Mouse (Mus musculus) gastrocnemius, adult 18-20 months (tissue): ENCODE data around the gene Tjp1. TPM values are rescaled to one million over a fixed set of nuclear protein-coding genes. Genes with fewer than 3 reads are reported as not detected.

Source experiments
- DNase-seq: peaks from one replicate; pipeline ENCODE4 v3.0.0; 2021; ENCODE audit warnings: low spot score
- total RNA-seq, 2 experiments: library from RNA; stranded (reverse); gene quantifications; 2 replicates each; pipeline ENCODE4 v1.2.3; 2021

Gene Tjp1
- total RNA-seq, 2 experiments from 2014 or later = 14.9 to 16.6 TPM

DNA sequence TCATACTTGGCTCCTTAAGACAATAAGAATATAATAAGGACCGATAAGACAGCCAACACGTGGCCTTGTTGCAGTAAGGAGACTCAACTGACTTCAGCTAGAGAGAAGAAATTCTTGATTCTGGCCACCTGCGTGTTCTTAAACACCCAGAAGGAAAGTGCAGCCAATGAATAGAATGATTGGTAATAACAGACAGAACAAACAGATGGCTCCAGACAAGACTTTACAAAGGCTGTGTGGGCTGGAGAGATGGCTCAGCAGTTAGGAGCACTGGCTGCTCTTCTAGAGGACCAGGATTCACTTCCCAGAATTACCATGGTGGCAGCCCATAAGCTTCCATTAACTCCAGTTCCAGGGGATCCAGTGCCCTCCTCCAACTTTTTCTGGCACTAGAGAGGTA lies 90.7 kb downstream of the Tjp1 start:
- no peak for DNase-seq

GRCm38 (mm10) chr7:65431018-65431695 lies 96.4 kb downstream of the Tjp1 start:
- no peak for DNase-seq

DNA sequence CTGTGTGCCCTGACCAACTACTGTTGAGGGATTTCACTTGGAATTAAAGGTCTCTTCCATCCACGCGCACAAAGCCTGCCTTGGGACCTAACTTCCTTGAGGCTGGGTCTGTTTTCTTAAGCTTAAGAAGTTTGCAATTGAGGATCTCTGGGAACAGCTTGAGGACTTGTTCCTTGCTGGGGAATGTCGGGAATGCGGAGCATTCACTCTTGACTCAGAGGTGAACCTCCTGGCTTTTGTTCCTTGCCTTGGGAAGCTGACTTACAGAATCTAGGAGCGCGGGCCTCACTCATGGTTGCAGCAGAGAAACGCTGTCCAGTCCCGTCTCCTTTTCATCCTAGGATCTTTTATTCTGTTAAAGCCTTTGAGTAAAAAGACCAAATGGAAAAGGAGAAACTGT lies 97.2 kb downstream of the Tjp1 start:
- DNase-seq = no peak

DNA sequence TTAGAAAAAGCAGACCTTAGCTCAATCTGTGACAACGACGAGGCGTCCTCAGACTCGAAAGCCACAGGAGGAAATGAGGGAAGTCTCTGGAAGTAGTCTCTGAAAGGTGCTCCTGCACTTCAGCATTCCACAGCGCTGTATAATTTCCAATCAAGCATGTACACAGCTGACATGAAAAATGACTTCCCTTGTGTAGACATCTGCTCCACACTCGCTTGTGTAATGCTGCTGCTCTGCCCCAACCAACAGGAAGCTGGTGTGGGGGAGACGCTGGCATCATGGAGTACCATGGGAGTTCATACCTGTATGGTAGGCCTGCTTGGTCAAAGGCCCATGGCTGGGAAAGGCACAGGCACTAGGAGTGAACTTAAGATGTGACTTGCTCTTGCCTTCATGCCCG lies 103.1 kb downstream of the Tjp1 start:
- DNase-seq = no peak

DNA sequence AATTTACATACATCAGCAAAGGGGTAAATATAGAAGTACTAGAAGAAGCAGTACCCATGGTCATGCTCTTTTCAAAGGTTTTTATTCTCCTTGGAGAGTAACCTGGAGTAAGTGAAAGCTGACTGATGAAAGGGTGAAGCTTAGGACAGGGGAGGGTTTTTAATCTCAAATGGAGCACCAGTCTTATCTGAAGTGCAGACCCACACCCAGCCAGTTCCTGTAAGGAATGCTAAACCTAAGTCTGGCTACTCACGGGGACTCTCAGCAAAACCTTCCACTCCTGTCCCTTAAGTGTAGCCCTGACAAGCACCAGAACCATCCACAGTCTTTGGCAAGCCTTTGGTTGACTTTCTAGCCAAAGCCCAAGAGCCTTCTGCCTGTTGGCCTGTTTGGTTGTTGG lies 105.1 kb downstream of the Tjp1 start:
- DNase-seq = no peak

DNA sequence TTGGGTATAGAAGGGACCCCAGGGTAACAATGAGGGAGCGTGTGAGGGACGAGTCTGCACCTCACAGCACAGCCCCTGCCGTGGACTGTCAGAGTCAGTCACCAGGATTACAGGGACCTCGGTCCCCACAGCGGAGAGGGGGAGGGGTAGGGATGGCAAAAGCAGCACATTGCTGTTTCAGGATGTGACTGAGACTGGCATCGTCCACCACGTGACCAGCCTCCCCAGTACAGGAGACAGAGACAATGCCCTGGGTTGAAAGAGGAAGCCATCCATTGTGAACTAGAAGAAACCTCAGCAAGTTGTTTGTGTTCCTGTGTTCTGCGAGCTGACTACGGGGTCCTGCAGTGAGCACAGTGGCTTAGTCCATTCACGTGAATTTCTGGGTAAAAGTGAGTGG lies 106.1 kb downstream of the Tjp1 start:
- DNase-seq = no peak

DNA sequence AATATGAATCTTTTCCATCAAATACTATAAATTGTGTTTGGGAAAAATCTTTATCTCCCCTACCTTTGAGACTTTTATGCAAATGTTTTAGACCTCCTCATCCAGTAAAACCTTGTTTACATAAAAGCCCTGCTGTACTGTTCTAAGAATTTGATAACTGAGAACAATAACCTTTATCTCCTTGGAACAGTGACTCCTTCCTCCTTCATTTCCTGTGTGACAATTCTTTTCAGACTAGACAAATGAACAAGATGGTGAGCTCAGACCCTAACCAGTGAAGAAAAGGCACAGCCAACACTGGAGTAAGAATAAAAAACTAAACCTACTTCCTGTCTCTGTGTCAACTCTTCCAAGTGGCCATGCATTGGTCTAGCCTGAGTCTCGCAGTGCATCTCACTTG lies 107.7 kb downstream of the Tjp1 start:
- no peak for DNase-seq

DNA sequence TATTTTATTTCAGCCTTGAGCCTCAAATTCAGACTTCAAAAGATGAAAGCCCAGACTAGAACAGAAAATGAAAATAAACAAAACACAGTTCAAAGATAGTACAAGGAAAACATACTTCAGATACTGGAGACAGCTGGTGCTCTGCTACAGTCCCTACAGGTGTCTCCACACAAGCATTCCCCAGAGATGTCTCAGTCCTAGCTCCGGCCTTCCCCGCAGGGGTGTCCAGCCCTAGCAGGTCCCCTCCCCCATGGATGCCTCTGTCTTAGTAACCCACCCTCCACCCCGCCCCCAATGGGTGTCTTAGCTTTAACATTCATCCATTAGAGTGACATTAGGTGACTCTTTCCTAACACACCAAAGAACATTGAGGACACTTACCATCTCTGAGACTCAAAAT lies 108.6 kb downstream of the Tjp1 start:
- no peak for DNase-seq

DNA sequence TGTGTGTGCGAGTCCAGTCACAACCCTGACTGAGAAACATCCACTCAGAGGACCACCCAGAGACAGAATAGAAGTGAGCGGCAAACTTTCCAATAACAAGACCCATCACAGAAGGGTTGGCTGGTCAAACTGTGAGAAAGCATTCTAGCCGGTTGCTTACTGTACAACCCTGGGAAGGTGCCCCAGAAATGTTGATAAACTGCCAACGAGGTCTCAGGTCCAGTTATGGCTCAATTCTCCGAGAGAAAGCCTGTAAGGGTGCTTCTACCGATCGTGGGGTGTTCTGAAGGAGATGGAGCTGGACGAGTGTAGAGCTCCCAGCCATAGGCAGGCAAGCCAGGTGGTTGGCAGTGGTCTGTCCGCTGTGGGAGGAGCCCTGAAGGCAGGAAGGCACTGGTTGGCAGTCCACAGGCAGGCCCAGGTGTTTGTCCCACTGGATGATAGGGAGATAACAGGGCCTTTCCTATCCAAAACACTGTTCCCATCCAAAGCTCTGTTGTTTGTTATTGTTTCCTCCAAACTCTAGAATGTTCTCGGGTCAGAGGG lies 109.1 kb downstream of the Tjp1 start:
- no peak for DNase-seq

DNA sequence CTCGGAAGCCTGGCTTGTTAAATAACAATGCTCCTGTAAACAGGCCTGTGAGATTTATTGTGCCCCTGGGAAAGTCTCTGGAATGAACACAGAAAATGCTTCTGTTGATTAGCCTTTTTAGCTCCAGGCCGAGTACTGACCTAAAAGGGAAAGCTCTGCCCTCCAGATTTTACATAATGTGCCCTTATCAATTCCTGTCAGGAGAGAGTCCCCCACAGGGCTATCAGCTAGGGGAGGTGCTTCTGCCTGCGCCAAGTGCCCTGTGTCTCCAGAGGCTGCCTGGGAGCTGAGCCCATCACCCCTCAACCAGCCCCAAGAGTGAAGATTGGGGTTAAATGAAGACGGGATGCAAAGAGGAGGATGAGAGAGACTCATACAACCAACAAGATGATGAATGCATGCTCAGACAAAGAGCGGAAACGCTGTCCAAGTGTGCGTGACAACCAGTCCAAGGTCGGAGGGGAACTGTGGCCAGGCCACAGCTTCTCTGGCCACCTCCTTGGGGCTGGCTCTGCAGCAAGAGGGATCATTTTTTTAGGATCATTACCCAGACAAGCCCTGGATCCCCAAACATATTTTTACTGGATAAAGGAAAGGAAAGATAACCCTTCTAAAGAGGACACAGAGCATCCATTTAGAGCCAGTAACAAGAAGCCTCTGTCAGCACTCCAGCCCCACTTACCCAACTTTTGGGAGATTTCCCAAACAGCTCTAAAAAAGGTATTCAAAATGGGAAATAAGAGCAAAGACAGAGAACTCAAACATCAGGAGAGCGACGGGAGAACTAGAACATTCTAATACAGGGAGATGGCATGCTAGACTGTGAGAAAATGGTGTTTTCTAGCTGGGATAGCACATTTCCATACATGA lies 110.1 kb downstream of the Tjp1 start:
- peak; percentile 56 for DNase-seq

GRCm38 (mm10) chr7:65416506-65416905 lies 111.1 kb downstream of the Tjp1 start:
- no peak for DNase-seq

DNA sequence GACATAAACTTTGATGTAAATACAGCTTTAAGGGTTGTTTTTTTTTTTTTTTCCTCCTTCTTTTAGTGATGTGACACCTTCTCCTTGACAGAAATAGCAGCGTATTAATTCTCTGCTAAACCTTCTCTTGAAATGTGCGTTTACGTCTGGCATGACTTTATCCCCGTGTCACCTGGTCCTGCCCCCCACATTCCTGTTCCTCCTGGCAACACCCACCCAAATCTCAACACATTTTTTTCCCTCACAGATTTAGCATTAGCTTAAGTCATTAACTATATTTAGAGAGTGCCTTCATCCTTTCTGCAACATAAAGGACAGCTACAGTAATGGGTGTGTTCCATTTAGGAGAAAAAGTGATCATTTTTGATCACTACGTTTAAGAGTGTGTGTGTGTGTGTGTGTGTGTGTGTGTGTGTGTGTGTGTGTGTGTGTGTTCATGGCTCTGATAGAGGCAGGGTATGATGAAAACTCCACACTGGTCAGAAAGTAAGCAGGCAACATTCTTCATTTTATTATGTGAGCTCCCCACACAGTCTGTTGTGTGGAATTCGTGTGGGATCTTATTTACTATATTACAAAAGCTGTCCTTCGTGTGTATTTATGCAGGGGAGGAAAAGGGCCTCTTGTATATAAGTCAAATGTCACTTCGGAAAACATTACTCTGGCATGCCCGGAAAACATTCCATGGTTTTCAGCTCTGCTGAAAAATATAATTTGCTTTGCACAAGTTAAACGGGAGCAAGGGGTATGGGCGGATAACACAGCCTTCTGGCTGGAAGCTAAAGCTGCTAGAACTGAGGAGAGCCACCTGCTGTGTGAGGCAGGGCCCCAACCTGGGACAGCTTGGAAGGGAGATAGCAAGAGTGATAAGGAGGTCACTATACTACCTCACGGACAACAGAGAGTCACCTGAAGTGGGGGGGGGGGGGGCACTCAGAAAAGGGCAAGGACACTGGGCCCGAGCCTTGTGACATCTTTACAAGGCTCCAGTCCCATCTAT lies 113.3 kb downstream of the Tjp1 start:
- no peak for DNase-seq

DNA sequence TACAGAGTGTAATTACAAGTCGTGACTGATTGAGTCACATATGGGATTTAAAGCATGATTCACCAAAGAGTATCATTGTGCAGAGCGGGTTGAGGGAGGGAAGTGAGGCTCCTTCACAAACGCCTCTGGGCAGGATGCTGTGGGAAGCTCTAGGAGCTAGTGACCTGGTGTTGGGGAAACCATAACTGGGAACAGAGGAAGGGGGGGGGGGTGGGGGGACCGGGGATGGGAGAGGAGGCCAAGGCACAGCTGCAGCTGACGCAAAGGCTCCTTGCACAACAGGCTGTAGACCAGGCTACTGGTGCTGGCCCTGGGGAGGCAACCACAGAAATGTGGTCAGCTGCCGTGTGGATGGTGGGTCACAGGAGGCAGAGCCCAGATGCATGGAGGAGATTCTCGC lies 116.9 kb downstream of the Tjp1 start:
- peak; percentile 20 for DNase-seq

GRCm38 (mm10) chr7:65406427-65406826 lies 121.2 kb downstream of the Tjp1 start:
- DNase-seq = no peak

- DNase-seq = no peak
Measured at GRCm38 (mm10) chr7:65402516-65402915, 125.1 kb downstream of the Tjp1 start.

DNA sequence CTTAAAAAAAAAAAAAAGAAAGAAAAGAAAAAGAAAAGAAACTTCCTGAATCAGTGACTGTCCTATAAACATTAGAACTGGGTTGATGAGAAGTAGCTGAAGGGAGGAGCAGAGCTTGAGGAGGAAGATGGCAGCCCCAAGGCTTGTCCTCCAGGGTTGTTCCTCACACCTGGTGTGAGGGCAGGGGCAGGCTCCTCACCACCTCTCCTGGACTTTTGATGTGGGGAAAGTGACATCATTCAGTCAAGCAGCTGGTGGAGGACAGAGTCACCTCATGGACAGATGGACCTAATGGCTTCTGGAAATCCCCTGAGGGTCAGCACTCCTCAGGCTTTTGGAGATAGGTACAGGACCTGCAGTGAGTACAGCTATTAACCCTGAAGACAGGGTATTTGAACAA lies 126.0 kb downstream of the Tjp1 start:
- DNase-seq = no peak

GRCm38 (mm10) chr7:65395891-65396290 lies 131.7 kb downstream of the Tjp1 start:
- DNase-seq = no peak

- DNase-seq = no peak
Measured at GRCm38 (mm10) chr7:65395166-65395565, 132.4 kb downstream of the Tjp1 start.

DNA sequence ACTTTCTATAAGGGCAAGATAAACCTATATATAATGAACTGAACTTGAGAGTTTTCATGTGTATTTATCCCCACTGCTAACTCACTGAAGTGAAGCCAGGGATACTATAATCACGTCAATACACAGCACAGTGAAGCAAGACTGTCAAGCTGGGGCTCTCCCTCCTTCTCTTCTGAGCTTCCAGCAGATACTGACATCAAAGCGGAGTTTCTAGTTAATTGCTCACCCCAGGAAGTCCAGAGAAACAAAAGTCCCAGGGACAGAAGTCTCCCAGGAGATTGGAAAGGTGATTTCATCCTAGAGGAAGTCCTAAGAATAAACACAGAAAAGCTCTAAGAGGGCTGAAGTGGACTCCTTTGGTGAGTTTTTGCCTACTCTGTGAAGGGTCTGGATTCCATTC lies 132.9 kb downstream of the Tjp1 start:
- no peak for DNase-seq

DNA sequence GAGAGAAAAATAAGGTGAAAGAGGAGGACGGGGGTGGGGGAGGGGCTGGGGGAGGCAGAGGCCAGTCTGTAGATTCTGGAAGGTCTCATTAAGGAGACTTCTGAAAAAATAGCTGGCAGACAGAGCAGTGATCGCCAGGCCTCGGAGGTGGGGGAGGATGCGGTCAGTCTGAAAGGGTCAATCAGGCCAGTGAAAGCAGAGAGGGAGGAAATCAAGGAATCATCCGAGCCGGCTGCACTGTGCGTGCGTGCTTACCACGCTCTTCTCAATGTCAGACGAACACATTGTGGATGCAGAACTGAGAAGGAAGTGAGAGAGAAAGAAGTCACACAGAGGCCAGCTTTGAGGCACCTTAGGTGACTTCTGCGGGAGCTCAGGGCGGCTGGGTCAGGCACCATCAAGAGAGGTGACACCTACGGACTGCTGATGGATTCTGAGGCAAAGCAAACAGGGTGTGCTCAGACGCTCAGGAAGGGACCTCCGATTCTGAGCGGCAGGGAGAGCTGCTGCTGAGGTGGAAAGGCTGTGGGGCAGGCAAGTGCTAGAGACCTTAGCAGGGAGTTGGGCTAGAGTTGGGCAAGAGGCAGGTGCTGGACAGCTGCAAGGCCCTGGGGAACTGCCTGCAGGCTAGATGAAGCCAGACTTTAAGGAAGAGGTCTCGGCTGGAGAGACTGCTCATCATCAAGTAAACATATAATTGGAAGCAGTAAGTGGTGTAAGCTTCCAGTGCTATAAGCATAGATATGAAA lies 133.7 kb downstream of the Tjp1 start:
- no peak for DNase-seq

DNA sequence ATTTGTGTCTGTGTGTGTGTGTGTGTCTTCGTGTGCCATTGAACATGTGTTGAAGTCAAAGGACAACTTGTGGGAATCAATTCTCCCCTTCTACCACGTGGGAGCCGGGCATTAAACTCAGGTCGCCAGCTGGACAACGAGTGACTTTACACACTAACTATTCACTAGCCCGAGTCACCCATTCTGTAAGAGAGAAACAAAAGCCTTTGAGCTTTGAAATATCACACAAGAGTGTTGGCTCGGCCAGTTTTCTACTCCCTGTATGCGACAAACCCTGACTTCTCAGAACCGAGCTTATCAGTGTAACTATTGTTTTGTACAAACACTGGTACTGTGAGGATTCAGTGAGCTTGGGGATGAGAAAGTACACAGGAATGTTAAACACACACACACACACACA lies 134.6 kb downstream of the Tjp1 start:
- no peak for DNase-seq
